Mouse (Mus musculus) spleen, postnatal 14 days (tissue): ENCODE measurements around the gene Eng.

Experiments
- DNase-seq, 2 experiments: peaks; one replicate each; pipeline ENCODE4 v3.0.0; 2021 to 2022; ENCODE audit warnings: low spot score in 2 of 2

Gene Eng

GRCm38 (mm10) chr2:32644799-32645475, 1.5 kb upstream of the Eng start:
- DNase-seq: no peak

DNA sequence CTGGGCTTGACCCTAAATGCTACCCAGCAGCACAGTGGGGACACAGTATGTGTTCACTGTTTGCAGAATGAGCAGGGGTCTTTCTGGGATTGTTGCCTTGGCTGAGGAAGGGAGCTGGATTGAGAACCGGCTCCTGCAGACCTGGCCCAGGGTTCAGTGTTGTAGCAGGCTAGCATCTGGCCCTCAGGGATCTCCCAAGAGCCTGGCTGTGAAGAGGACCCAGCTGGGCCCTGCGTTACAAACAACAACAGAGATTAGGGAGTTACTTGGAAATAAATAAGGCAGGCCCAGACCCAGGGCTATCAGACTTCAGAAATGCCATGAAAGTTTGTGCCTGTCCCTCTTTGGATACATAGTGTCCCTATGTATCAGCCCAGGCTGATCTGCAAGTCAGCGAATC, 748 bp upstream of the Eng start:
- no peak for DNase-seq

DNA sequence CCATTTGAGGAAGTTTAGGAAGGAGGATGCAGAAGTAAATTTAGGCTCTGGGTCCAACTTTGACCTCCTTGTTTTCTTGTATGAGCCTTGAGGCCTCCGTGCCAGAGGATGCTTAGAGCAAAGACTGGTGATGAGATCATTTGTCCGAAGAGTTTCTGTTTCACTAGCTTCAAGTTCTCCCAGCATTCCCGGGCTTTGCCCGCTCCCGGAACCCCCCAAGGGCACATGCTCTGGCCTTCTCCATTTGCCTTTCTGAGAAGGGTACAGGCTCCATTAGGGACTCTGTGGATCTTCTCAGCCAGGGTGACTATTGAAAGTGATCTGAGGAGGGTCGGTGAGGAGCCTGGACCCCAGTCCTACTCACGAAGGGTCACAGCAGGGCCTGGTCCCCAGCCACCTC, 971 bp downstream of the Eng start:
- no peak for DNase-seq

- no peak for DNase-seq
These were observed 7.4 kb downstream of the Eng start for GRCm38 (mm10) chr2:32653764-32654163.

DNA sequence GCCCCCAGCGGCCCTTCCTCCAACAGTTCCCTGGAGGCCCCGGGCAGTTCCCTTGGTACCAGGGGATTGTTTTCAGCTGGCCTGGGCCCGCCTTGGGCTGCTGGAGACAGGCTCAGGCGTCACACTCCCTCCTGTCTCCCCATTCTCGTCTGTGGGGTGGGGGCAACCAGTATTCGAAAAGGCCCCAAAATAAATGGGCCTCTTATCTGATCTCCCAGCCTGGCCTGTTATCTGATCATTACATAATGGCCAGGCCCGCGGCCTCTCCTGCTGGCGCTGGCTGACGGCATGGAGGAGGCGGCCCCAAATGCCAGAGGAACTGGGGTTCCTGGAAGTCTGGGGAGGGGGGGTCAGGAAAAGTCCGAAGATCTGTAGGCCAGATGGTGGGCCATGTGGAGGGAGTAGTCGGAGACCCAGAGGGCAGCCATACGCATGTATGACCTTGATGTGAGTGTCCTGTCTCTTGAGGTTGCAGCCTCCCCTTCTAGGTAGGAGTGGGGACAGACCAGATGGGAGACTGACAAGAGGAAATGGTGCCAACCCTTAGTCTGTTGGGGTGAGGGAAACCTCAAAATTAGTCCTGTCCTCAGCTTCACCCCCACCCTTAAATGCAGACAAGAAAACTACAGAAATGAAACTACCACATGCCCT, 8.5 kb downstream of the Eng start:
- no peak for DNase-seq

DNA sequence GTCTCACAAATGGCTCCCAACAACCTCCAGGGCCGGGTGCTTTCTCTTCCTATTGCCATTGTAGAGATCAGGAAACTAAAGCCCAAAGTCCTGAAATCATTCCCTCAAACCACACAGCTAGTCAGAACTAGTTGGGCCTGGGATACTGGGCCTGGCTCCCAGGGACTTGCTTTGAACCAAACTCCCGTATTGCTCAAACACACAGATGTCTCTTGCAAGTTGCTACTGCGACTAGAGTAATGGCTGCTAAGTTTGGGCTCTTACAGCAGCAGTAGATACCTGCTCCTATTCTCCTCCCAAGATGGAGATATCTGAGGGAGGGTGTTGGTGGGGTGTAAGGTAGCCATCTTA, 9.0 kb downstream of the Eng start:
- DNase-seq: no peak

- no peak for DNase-seq
These were observed 9.4 kb downstream of the Eng start for GRCm38 (mm10) chr2:32655826-32656225.

DNA sequence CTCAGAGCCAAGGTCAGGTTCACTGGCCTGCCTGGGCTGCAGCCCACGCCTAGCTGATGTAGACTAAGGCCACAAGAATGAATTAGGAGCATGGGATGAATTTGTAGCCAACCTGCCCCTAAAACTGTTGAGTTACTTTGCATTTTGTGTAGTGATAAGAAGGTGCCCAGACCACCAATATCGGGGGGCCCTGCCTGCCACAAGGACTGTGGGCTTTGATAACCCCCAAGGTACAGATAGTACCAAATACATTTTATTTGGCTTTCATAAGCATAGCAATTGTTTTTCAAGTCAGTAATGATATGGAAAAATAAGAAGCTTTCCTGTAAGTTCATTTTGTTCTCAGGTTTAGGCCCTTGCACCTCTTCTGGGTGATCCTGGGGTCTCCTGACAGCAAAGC, 12.5 kb downstream of the Eng start:
- no peak for DNase-seq

- no peak for DNase-seq
These were observed 15.2 kb downstream of the Eng start for GRCm38 (mm10) chr2:32661509-32662107.

- no peak for DNase-seq
These were observed 15.9 kb downstream of the Eng start for GRCm38 (mm10) chr2:32662291-32662690.

DNA sequence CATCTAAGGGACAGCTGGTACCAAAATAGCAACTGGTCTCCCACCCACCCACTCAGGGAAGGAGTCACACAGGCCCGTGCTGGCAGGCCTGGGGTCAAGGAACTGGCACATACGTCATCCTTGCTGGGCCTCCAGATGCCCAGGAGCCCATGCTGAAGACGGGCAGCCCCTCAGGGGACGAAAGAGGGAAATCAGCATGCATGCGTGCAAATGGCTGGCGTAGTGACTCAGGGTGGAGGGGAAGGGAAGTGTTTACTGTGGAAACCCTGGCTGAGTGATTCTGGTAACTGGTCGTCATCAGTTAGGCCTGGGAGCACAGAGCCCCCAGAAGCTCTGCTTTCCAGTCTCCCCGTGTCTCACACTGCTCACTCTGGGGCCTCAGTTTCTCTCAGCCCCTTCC, 18.9 kb downstream of the Eng start:
- DNase-seq: no peak

DNA sequence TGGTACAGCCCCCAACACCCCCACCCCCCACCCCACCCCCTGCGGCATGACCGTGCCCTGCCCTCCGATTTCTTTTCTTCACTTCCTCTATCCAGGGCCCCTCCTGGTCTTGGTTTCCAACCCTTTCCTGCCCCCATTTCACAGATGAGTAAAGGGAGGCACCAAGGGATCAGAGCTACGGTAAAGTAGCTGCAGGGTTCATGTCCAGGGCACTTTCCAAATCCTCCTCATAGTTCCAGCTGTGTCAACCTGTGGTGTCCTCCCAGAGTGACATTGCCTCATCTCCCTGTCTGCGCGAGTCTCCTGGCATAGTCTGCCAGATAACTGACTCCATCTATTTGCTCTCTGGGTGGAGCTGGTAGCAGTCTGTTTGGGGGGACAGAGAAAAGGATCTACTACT, 19.5 kb downstream of the Eng start:
- no peak for DNase-seq

DNA sequence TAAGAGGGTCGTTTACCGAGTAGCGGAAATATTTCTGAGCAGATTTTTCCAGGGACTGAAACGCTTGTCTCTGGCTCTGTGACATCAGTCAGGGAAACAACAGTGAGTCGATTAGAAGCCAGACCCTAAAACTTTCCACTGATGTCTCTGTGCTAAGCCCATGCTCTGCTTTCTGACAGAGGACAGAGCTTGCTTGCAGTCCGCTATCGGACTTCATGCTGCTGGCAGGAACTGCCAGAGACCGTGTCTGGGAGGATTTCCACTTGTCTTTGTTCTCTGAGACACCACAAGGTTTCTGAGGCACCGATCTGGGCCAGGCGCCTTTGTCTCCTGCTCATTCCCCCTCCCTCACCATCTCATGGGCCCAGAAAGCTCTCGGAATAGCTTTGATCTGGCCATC, 21.4 kb downstream of the Eng start:
- DNase-seq: no peak

DNA sequence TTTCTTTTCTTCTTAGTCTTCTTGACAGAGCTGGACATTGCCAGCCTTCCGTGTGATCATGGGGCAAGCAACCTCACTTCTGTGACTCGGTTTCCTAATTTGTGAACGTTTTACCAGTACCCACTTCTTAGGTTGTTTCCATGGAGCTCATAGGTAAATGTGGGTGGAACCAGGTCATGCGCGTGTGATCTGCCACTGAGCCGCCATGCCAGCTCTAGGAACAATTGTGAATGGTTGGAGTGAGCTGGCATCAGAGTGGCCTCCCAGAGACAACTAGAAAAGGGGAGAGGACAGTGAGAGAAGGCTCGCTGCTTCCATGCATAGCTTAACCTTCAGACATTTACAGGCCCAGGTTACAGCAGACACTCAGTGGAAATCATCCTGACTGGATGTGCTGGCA, 21.8 kb downstream of the Eng start:
- no peak for DNase-seq

GRCm38 (mm10) chr2:32669876-32670275, 23.5 kb downstream of the Eng start:
- no peak for DNase-seq

GRCm38 (mm10) chr2:32671147-32671546, 24.8 kb downstream of the Eng start:
- no peak for DNase-seq

GRCm38 (mm10) chr2:32671907-32672595, 25.7 kb downstream of the Eng start:
- no peak for DNase-seq

- DNase-seq: no peak
These were observed 27.0 kb downstream of the Eng start for GRCm38 (mm10) chr2:32673176-32673917.

- DNase-seq: no peak
These were observed 30.4 kb downstream of the Eng start for GRCm38 (mm10) chr2:32676821-32677220.

DNA sequence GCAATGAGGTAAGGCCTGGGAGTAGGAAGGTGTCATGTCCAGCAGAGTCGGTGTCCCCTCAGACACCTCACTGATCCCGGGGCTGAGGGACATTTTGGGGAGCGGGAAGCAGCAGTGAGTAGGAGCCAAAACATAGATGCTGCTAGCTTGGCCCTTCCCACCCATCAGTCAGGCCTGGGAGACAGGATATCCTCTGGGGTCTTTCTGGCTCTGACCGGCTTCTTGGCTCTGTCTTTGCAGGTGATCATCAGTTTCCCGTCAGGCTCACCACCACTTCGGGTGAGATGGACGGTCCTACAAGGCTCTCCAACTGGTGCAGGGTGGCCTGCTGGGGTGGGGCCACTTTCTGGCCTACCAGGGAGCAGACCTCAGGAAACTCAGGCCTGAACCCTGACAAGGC, 31.3 kb downstream of the Eng start:
- no peak for DNase-seq

- no peak for DNase-seq
These were observed 33.7 kb downstream of the Eng start for GRCm38 (mm10) chr2:32680051-32680451.

GRCm38 (mm10) chr2:32680961-32681650, 34.7 kb downstream of the Eng start:
- no peak for DNase-seq
